Mouse (Mus musculus) lung, postnatal 0 days (tissue): ENCODE results near the gene Atxn7.

Source experiments
- CTCF ChIP-seq: IDR thresholded peaks from 2 replicates; pipeline ENCODE4 v1.5.1; 2016; ENCODE audit warnings: antibody characterized with exemption, mild to moderate bottlenecking
- EP300 ChIP-seq: IDR thresholded peaks from 2 replicates; pipeline ENCODE4 v1.6.1; 2016; ENCODE audit warnings: antibody characterized with exemption, mild to moderate bottlenecking, control low read depth

GRCm38 (mm10) chr14:13961401-13962112 is at the start of gene Atxn7, which contains the start of gene Thoc7:
- no peak for TF ChIP-seq EP300
- TF ChIP-seq CTCF = no peak
